Mouse (Mus musculus): ENCODE results near the gene Mipol1. TPM values are rescaled to one million over a fixed set of nuclear protein-coding genes. Genes with fewer than 3 reads are reported as not detected.
A peak's percentile ranks its signal among the peaks of the same experiment; 100 is the strongest.
"Not testable (repeated sequence)": the region's sequence is repeated elsewhere in the genome, so short reads cannot be mapped to it uniquely, and the experiment has no call there.

The Mipol1 gene
- total RNA-seq, 2 experiments from 2014 or later = 9.1 to 11.5 TPM

GRCm38 (mm10) chr12:57428243-57428642 is 198.0 kb downstream of the Mipol1 start:
- DNase-seq = no peak

- DNase-seq = no peak
Observed at GRCm38 (mm10) chr12:57428767-57429166, 198.5 kb downstream of the Mipol1 start.

- DNase-seq = not testable (repeated sequence)
Observed at GRCm38 (mm10) chr12:57436939-57437659, 206.9 kb downstream of the Mipol1 start.

GRCm38 (mm10) chr12:57444281-57444903 is 214.2 kb downstream of the Mipol1 start:
- peak; percentile 33 for DNase-seq

GRCm38 (mm10) chr12:57447331-57447730 is 217.1 kb downstream of the Mipol1 start:
- no peak for DNase-seq

- DNase-seq = no peak
Observed at GRCm38 (mm10) chr12:57449299-57449698, 219.1 kb downstream of the Mipol1 start.

- DNase-seq = no peak
Observed at GRCm38 (mm10) chr12:57450017-57450583, 219.9 kb downstream of the Mipol1 start.

GRCm38 (mm10) chr12:57456911-57457310 is 226.7 kb downstream of the Mipol1 start:
- DNase-seq = no peak

- no peak for DNase-seq
Observed at GRCm38 (mm10) chr12:57457339-57457738, 227.1 kb downstream of the Mipol1 start.

GRCm38 (mm10) chr12:57464520-57465334 is 234.5 kb downstream of the Mipol1 start:
- no peak for DNase-seq

- no peak for DNase-seq
Observed at GRCm38 (mm10) chr12:57471786-57472185, 241.6 kb downstream of the Mipol1 start.

- DNase-seq = no peak
Observed at GRCm38 (mm10) chr12:57476876-57477275, 246.6 kb downstream of the Mipol1 start.

GRCm38 (mm10) chr12:57481823-57482222 is 251.6 kb downstream of the Mipol1 start:
- DNase-seq = no peak

- DNase-seq = no peak
Observed at GRCm38 (mm10) chr12:57496347-57497119, 266.3 kb downstream of the Mipol1 start.

GRCm38 (mm10) chr12:57500246-57500645 is 270.0 kb downstream of the Mipol1 start:
- DNase-seq = no peak

GRCm38 (mm10) chr12:57505329-57505728 is 275.1 kb downstream of the Mipol1 start:
- no peak for DNase-seq

- no peak for DNase-seq
Observed at GRCm38 (mm10) chr12:57508938-57509337, 278.7 kb downstream of the Mipol1 start.

- DNase-seq = no peak
Observed at GRCm38 (mm10) chr12:57509726-57510125, 279.5 kb downstream of the Mipol1 start.

GRCm38 (mm10) chr12:57511127-57511526 is 280.9 kb downstream of the Mipol1 start:
- no peak for DNase-seq

- DNase-seq = no peak
Observed at GRCm38 (mm10) chr12:57511560-57511959, 281.3 kb downstream of the Mipol1 start.

GRCm38 (mm10) chr12:57514552-57514951 is 284.3 kb downstream of the Mipol1 start:
- no peak for DNase-seq

Data from adrenal gland, postnatal 10 days (tissue).